Mouse (Mus musculus) brain, embryonic 14.5 days (tissue): Measurements from ENCODE around the gene Cfap45.

Experiments
- CTCF ChIP-seq: fragments of 200-500 bp; IDR thresholded peaks from 2 replicates; pipeline ENCODE4 v1.5.1; 2012; ENCODE audit warnings: inconsistent platforms, mild to moderate bottlenecking, moderate library complexity, borderline replicate concordance; ENCODE audit not compliant: insufficient read depth, insufficient read length; ENCODE audit errors: extremely low read depth
- POLR2A ChIP-seq: fragments of 200-500 bp; IDR thresholded peaks from 2 replicates; pipeline ENCODE4 v1.6.1; 2012; ENCODE audit warnings: mild to moderate bottlenecking, inconsistent platforms, borderline replicate concordance; ENCODE audit not compliant: poor library complexity, insufficient read depth, insufficient read length, severe bottlenecking; ENCODE audit errors: extremely low read depth

DNA sequence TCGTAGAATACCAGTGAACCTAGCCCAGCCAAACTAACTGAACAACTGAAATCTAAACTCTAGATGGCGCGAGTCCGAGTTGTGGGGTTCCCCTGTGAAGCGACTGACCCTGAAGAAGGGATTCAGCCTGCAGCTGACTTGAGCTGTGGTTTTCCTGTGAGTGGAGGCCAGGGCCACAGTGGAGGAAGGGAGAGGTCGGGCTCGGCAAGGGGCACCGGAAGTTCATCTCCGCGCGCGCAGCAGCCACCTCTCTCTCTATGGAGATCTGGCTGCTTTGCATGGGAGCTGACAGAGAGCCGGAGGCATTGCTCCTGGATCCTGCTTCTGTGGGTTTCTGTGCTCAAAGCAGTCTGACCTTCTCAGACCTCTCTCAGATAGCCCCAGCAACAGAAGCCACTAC, 7.6 kb upstream of the Cfap45 start:
- no peak for TF ChIP-seq CTCF
- no peak for TF ChIP-seq POLR2A
